Mouse (Mus musculus) cerebellum, adult 11-12 months (tissue): ENCODE measurements at regions not wholly inside any gene's neighbourhood (a gene's known extent, or its start where the extent isn't known, plus 50 kb on each side); places are given as distances from the start of the nearest gene placed in this dataset.

Experiments used
- DNase-seq: peaks from one replicate; pipeline ENCODE4 v3.0.0; 2022

GRCm38 (mm10) chr17:83918413-83919139 lies 70.8 kb upstream of the Haao start:
- DNase-seq: no peak

- DNase-seq: no peak
Measured at GRCm38 (mm10) chr17:83917781-83918180, 70.0 kb upstream of the Haao start.

GRCm38 (mm10) chr17:83916684-83917166 lies 69.0 kb upstream of the Haao start:
- no peak for DNase-seq

GRCm38 (mm10) chr17:83915034-83915433 lies 67.3 kb upstream of the Haao start:
- DNase-seq: no peak

DNA sequence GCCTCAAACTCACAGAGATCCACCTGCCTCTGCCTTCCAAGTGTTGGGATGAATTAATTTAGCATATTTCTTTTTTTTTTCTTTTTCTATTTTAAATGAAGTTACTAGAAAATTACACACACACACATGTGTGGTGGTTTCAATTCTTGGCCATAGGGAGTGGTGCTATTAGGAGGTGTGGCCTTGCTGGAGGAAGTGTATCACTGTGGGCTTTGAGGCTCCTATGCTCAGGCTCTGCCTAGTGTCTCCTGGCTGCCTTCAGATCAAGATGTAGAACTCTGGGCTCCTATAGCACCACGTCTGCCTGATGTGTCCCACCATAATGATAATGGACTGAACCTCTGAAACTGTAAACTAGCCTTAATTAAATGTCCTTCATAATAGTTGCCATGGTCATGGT lies 66.8 kb upstream of the Haao start:
- DNase-seq: no peak

- DNase-seq: no peak
Measured at GRCm38 (mm10) chr17:83913711-83914415, 66.1 kb upstream of the Haao start.

DNA sequence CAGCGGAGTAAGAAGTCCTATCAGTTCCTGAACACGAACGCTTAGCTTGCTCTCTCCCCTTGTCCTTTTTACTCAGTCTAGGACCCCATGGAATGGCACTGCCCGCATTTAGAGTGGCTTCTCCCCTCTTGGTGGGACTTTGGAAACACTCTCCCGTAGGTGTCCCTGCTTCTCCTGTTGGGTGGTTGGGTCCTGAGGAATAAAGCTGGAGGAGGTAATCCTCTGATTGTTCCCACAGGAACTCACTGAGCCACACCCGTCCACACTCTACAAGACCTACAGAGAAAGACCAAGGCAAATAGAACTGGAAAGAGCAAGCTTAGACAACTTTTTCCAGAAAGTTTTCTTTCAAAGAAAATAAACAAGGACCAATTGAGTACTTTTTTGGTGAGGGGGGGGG lies 64.7 kb upstream of the Haao start:
- no peak for DNase-seq

DNA sequence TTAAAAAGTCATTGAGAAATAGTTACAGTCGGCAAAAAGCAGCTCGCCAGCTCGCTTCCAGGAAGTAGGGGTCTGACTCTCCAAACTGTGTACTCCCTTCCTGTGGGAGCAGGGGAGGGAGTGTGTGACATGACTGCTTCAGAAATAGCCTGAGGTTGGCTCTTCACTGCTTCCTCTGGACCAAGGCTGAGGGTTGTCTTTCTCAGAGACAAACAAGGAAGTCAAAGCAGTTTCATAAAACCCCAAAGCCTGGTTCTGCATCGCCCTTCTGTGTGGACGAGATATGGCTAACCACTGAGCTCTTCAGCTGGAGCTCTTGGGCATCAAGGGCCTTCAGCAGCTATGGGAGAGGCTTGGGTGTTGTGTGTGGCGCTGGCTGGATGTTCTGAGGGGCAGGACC lies 61.0 kb upstream of the Haao start:
- no peak for DNase-seq

DNA sequence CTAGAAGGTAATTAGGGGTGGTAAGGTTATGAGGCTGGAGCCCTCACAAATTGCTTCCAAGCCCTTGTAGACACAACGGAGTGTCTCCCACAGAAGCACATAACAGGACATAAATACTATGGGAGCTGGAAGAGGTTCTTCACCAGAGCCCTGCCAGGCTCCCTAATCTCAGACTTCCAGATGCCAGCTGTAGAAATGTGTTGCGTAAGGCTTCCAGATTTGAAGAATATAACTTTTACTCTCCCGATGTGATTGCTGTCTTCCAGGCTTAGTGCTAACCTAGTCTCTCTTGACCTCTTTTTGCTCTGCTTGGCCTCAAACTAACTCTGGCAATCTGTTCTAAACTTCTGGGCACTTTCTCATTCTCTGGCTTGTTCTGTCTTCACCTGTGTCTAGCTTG lies 59.8 kb upstream of the Haao start:
- no peak for DNase-seq

DNA sequence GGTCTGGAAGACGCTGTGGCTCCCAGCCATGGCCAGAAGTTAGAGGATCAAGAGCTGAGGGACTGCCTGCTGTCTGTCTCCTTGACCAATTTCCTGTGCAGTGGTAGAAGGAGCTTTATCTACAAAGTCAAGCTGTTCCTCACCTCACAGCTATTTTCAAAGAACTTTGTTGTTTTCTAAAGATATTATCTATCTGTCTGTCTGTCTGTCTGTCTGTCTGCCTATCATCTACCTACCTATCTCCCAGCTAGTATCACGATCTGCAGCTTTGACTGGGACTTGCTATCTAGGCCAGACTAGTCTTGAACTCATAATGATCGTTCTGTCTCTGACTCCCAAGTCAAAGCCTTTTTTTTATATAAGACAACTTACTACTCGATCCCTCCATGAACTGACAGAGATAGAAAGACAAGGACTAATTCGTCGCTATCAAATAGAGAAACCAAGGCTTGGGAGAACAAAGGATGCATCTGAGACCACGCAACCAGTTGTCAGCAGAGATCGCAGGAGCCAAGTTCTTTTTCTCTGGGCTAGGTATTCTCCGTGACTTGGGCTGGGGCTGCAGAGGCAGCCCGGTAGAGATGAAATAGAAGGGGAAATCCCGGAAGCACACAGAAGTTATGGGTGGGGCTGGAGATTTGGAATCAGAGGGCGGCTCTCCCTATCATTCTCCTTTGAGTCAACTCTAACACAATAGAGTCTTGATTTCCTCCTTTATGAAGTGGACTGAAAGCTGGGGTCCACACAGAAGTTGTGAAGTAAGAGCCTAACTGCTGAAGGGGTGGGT lies 59.2 kb upstream of the Haao start:
- no peak for DNase-seq

- peak; percentile 52 for DNase-seq
Measured at GRCm38 (mm10) chr17:83903467-83903866, 55.7 kb upstream of the Haao start.

DNA sequence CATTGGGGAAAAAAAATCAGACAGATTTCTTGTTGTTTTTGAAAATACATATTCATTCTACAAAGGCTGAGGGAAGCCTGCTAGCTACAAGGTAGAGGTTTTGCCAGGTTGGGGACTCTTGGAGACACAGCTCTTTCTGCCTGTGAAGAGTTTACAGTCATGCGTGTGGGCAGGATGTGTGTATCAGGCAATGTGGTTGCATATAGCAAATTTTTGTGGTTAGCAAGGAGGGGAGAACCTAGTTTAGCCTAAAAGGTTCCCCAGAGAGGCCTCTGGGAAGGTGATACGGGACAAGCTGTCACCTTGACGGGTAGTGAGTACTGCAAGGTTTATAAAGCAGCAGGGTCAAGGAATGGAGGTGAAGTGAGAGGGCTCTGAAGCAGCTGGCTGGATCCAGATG lies 54.8 kb upstream of the Haao start:
- DNase-seq: no peak

- no peak for DNase-seq
Measured at GRCm38 (mm10) chr17:83902091-83902490, 54.3 kb upstream of the Haao start.

GRCm38 (mm10) chr17:83899588-83900152 lies 51.9 kb upstream of the Haao start:
- DNase-seq: no peak

- DNase-seq: no peak
Measured at GRCm38 (mm10) chr17:83898531-83898930, 50.8 kb upstream of the Haao start.
